Mouse (Mus musculus): ENCODE results near the gene Anxa6. TPM values are rescaled to one million over a fixed set of nuclear protein-coding genes. Genes with fewer than 3 reads are reported as not detected.

The Anxa6 gene
- total and polyA plus RNA-seq, 3 experiments = 115 to 168 (median 162) TPM

GRCm38 (mm10) chr11:55075602-55076001, 42.4 kb upstream of the Anxa6 start:
- no peaks in the 10 kb centered on the region for H3K36me3 ChIP-seq (replicated peaks in 1 of 2; ENCODE audit: control insufficient read depth in 1 of 2, insufficient read depth in 1 of 2, low read length in 1 of 2)
- H3K9me3 ChIP-seq (replicated peaks; ENCODE audit: low read length) = peaks cover 4% of the 10 kb centered on the region
- no peak for TF ChIP-seq CHD2 (IDR thresholded peaks at IDR 0.05; ENCODE audit: low read length)
- no peak for TF ChIP-seq TCF12 (IDR thresholded peaks at IDR 0.05; ENCODE audit: low read depth, low read length)
- TF ChIP-seq MAZ (IDR thresholded peaks at IDR 0.05; ENCODE audit: low read depth, low read length) = no peak
- no peak for TF ChIP-seq MYC (IDR thresholded peaks at IDR 0.05; ENCODE audit: low read depth, low read length)
- no peak for TF ChIP-seq JUN (IDR thresholded peaks at IDR 0.05; ENCODE audit: insufficient read depth, low read depth, low read length)
- no peak for TF ChIP-seq ETS1 (conservative IDR thresholded peaks at IDR 0.05; ENCODE audit: low read depth, low read length)
- TF ChIP-seq SIN3A (IDR thresholded peaks at IDR 0.05; ENCODE audit: low read length) = no peak
- TF ChIP-seq GABPA (IDR thresholded peaks at IDR 0.05; ENCODE audit: insufficient replicate concordance, low read depth, low read length) = no peak
- TF ChIP-seq POLR2A (IDR thresholded peaks at IDR 0.05; ENCODE audit: low read depth, low read length) = no peak
- no peak for TF ChIP-seq MEF2A (IDR thresholded peaks at IDR 0.05; ENCODE audit: borderline replicate concordance, low read depth, low read length)
- no peak for TF ChIP-seq RAD21 (IDR thresholded peaks at IDR 0.05; ENCODE audit: low read depth, low read length)
- no peak for TF ChIP-seq ELF1 (IDR thresholded peaks at IDR 0.05; ENCODE audit: low read depth, low read length)
- no peak for TF ChIP-seq NRF1 (IDR thresholded peaks at IDR 0.05; ENCODE audit: low read depth, low read length)
- TF ChIP-seq MAFK (IDR thresholded peaks at IDR 0.05; ENCODE audit: insufficient replicate concordance, low read length) = no peak
- TF ChIP-seq ZNF384 (IDR thresholded peaks at IDR 0.05; ENCODE audit: low read depth, low read length) = no peak
- TF ChIP-seq POLR2AphosphoS2 (IDR thresholded peaks at IDR 0.05; ENCODE audit: low read depth, low read length) = no peak
- TF ChIP-seq EP300 (IDR thresholded peaks at IDR 0.05; ENCODE audit: low read length) = no peak
- H3K4me3 ChIP-seq (replicated peaks in 1 of 3; ENCODE audit: low read depth in 2 of 3, low read length in 2 of 3, poor library complexity in 1 of 3) = no peak overlapping the region
- no peak overlapping the region for H3K4me2 ChIP-seq (ENCODE audit: insufficient read depth, low read depth, poor library complexity, severe bottlenecking)
- peaks cover 14 to 34% of the 10 kb centered on the region in 2 experiments for H3K4me1 ChIP-seq (ENCODE audit: control insufficient read depth in 1 of 2, insufficient read depth in 2 of 2)
- dilution Hi-C loops (cut with MboI; ENCODE audit: extremely low pct_ligation_motif_present, extremely low pct_unique_long_range_greater_than_20kb, low sequenced_read_pairs) = no loop called here
- no peaks in the 10 kb centered on the region for H3K27me3 ChIP-seq (replicated peaks)
- in situ Hi-C loops (cut with MboI; ENCODE audit: low pct_ligation_motif_present, low pct_unique_long_range_greater_than_20kb, low sequenced_read_pairs) = no loop called here
- no peak for DNase-seq (ENCODE audit: extremely low read depth)
- H3K79me2 ChIP-seq (replicated peaks; ENCODE audit: control insufficient read depth, extremely low read depth, insufficient read depth, poor library complexity, severe bottlenecking) = no peaks in the 10 kb centered on the region
- no peak overlapping the region for H3K27ac ChIP-seq (ENCODE audit: insufficient read depth, low read depth)
- H3K9ac ChIP-seq (ENCODE audit: insufficient read depth, low read depth) = no peak overlapping the region

GRCm38 (mm10) chr11:55073191-55073590, 39.9 kb upstream of the Anxa6 start:
- H3K27ac ChIP-seq (ENCODE audit: insufficient read depth, low read depth) = no peak overlapping the region
- in situ Hi-C loops (cut with MboI; ENCODE audit: low pct_ligation_motif_present, low pct_unique_long_range_greater_than_20kb, low sequenced_read_pairs) (no loop called here), dilution Hi-C loops (cut with MboI; ENCODE audit: extremely low pct_ligation_motif_present, extremely low pct_unique_long_range_greater_than_20kb, low sequenced_read_pairs) (no loop called here)
- H3K4me3 ChIP-seq (replicated peaks in 1 of 3; ENCODE audit: low read depth in 2 of 3, low read length in 2 of 3, poor library complexity in 1 of 3) = no peak overlapping the region
- H3K9ac ChIP-seq (ENCODE audit: insufficient read depth, low read depth) = no peak overlapping the region
- TF ChIP-seq ETS1 (conservative IDR thresholded peaks at IDR 0.05; ENCODE audit: low read depth, low read length) (no peak), RAD21 (IDR thresholded peaks at IDR 0.05; ENCODE audit: low read depth, low read length) (no peak)
- no peaks in the 10 kb centered on the region for H3K79me2 ChIP-seq (replicated peaks; ENCODE audit: control insufficient read depth, extremely low read depth, insufficient read depth, poor library complexity, severe bottlenecking)
- no peaks in the 10 kb centered on the region for H3K36me3 ChIP-seq (replicated peaks in 1 of 2; ENCODE audit: control insufficient read depth in 1 of 2, insufficient read depth in 1 of 2, low read length in 1 of 2)
- H3K4me2 ChIP-seq (ENCODE audit: insufficient read depth, low read depth, poor library complexity, severe bottlenecking) = no peak overlapping the region
- no peak for DNase-seq (ENCODE audit: extremely low read depth)
- peaks cover 15 to 44% of the 10 kb centered on the region in 2 experiments for H3K4me1 ChIP-seq (ENCODE audit: control insufficient read depth in 1 of 2, insufficient read depth in 2 of 2)
- H3K27me3 ChIP-seq (replicated peaks) = no peaks in the 10 kb centered on the region
- H3K9me3 ChIP-seq (replicated peaks; ENCODE audit: low read length) = no peaks in the 10 kb centered on the region

Data from CH12.LX (cell line).